Mouse (Mus musculus): Measurements from ENCODE around the gene Psg16. TPM values are rescaled to one million over a fixed set of nuclear protein-coding genes. Genes with fewer than 3 reads are reported as not detected.
"Not testable (repeated sequence)": the region's sequence is repeated elsewhere in the genome, so short reads cannot be mapped to it uniquely, and the experiment has no call there.

The Psg16 gene
- polyA plus RNA-seq, 1 experiment from 2014 or later = 7.2 TPM

DNA sequence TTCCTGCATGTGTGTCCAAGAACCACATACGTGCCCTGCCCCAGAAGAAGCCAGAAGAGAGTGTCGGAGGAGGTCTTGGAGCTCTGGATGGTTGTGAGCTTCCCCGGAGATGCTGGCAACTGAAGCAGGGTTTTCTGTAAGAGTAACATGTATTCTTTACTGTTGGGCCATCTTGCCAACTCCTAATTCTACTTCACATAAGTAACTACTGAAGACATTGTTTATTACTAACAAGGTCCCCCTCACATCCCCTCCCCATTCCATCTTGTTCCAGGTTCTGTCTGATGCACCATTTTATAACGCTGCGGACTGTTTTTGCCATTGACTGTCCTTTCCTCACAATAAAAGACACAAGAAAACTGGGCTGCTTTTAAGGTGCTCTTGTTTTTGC lies 332 bp upstream of the Psg16 start:
- 61% methylated on average over 5 of the region's 5 CpGs for WGBS
- ATAC-seq = peak; percentile 22; the same call in 1 of the 2 replicates
- no peak overlapping the region for H3K4me3 ChIP-seq (ENCODE audit: low read depth, low read length)

DNA sequence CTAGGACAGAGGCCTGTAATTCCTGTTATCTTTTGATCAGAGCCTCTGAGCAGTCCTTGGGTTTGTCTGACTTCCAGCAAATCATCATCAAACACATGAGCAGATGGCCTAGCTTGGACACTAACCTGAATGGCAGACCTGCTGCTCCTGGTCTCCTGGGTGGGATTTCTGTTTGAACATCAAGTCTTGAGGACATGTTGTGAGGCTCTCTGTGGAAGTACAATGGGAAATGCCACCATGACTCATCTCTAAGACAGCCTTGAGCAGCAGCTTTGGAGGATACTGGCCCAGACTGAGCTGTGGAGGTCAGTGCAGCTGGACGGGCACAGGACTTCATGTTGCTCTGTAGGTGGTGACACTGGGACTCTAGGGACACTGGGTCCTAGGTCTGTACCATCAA lies 2.7 kb downstream of the Psg16 start:
- Histone ChIP-seq H3K4me1 (ENCODE audit: control insufficient read depth, insufficient read depth, low read length) (peaks cover 3% of the 10 kb centered on the region; the same call in 1 of the 2 replicates), H3K27me3 (ENCODE audit: control insufficient read depth, insufficient read depth, low read depth, low read length) (no peaks in the 10 kb centered on the region)
- no peak for ATAC-seq

More for the DNA sequence above, 332 bp upstream of the Psg16 start:
- peaks cover 3% of the 10 kb centered on the region; the same call in 1 of the 2 replicates for H3K4me1 ChIP-seq (ENCODE audit: control insufficient read depth, insufficient read depth, low read length)
- H3K9me3 ChIP-seq (replicated peaks; ENCODE audit: control insufficient read depth, low read length, poor library complexity, severe bottlenecking) = no peaks in the 10 kb centered on the region
- H3K36me3 ChIP-seq (ENCODE audit: control insufficient read depth, insufficient read depth, low read length) = 0 out of 2 replicates have a peak, but pooled peaks cover 2% of the 10 kb centered on the region
- H3K4me2 ChIP-seq (ENCODE audit: low read length) = no peak overlapping the region
- H3K27ac ChIP-seq (ENCODE audit: low read length) = no peak overlapping the region
- H3K27me3 ChIP-seq (ENCODE audit: control insufficient read depth, insufficient read depth, low read depth, low read length) = no peaks in the 10 kb centered on the region
- no peak overlapping the region for H3K9ac ChIP-seq (ENCODE audit: low read depth, low read length)

DNA sequence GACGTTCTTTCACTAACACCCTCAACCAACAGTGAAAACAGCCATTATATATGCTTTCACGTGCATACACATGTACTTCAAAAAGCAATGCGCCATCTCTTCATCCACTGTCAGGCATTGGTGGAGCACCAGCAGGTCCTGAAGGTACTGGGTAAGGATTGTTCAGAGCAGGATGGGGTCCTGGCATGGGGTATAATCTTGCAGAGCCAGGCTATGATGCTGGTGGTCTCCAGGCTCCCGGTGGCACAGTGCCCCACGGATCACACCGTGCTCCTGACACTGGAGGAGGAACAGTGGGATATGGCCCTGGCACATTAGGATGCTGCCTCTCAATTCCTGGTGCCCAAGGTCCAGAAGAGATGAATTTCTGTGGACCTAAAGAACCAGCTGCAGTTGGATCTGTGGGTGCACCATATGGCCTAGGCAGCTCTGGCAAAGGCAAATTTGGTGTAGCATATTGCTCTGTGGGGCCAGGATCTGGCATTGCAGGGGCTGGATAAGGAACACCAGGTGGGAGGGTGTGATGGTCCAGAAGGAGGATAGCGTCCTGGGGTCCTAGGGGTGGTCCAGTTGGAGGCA lies 4.3 kb downstream of the Psg16 start:
- H3K9me3 ChIP-seq (replicated peaks; ENCODE audit: control insufficient read depth, low read length, poor library complexity, severe bottlenecking) = no peaks in the 10 kb centered on the region
- H3K9ac ChIP-seq (ENCODE audit: low read depth, low read length) = no peak overlapping the region
- H3K4me1 ChIP-seq (ENCODE audit: control insufficient read depth, insufficient read depth, low read length) = peaks cover 3% of the 10 kb centered on the region; the same call in 1 of the 2 replicates
- no peak overlapping the region for H3K27ac ChIP-seq (ENCODE audit: low read length)
- no peaks in the 10 kb centered on the region for H3K27me3 ChIP-seq (ENCODE audit: control insufficient read depth, insufficient read depth, low read depth, low read length)
- WGBS = 72% methylated on average over 7 of the region's 7 CpGs
- no peak for ATAC-seq
- H3K4me2 ChIP-seq (ENCODE audit: low read length) = no peak overlapping the region
- 0 out of 2 replicates have a peak, but pooled peaks cover 2% of the 10 kb centered on the region for H3K36me3 ChIP-seq (ENCODE audit: control insufficient read depth, insufficient read depth, low read length)
- H3K4me3 ChIP-seq (ENCODE audit: low read depth, low read length) = no peak overlapping the region

More for the DNA sequence above, 2.7 kb downstream of the Psg16 start:
- H3K9me3 ChIP-seq (replicated peaks; ENCODE audit: control insufficient read depth, low read length, poor library complexity, severe bottlenecking) = no peaks in the 10 kb centered on the region
- no peak overlapping the region for H3K27ac ChIP-seq (ENCODE audit: low read length)
- no peak overlapping the region for H3K4me3 ChIP-seq (ENCODE audit: low read depth, low read length)
- H3K36me3 ChIP-seq (ENCODE audit: control insufficient read depth, insufficient read depth, low read length) = 0 out of 2 replicates have a peak, but pooled peaks cover 2% of the 10 kb centered on the region
- 91% methylated on average over 1 of the region's 1 CpGs for WGBS
- no peak overlapping the region for H3K9ac ChIP-seq (ENCODE audit: low read depth, low read length)
- no peak overlapping the region for H3K4me2 ChIP-seq (ENCODE audit: low read length)

DNA sequence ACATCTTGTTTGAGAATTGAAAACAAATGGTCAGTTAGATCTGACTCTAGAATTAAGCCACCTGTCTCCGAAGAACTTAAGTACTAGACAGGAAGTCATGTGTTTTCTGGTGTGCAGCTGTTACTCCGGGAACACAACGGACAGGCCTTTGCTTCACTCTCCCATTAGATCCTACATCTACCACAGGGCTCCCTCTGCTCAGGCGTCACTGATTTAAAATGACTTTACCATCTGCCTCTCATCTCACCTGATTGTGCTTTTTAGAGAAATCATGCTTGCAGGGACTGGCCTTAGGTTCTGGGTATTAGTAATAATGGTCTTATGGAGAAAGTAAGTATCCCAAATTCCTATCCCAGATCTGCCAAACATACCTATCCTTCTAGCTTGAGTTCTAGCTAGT lies 8.9 kb downstream of the Psg16 start:
- WGBS = 88% methylated on average over 4 of the region's 4 CpGs
- no peak for ATAC-seq
- Histone ChIP-seq H3K4me2 (ENCODE audit: low read length) (no peak overlapping the region), H3K36me3 (ENCODE audit: control insufficient read depth, insufficient read depth, low read length) (0 out of 2 replicates have a peak, but pooled peaks cover 2% of the 10 kb centered on the region), H3K27me3 (ENCODE audit: control insufficient read depth, insufficient read depth, low read depth, low read length) (no peaks in the 10 kb centered on the region), H3K4me1 (ENCODE audit: control insufficient read depth, insufficient read depth, low read length) (no peaks in the 10 kb centered on the region), H3K27ac (ENCODE audit: low read length) (no peak overlapping the region), H3K4me3 (ENCODE audit: low read depth, low read length) (no peak overlapping the region), H3K9me3 (replicated peaks; ENCODE audit: control insufficient read depth, low read length, poor library complexity, severe bottlenecking) (no peaks in the 10 kb centered on the region), H3K9ac (ENCODE audit: low read depth, low read length) (no peak overlapping the region)

DNA sequence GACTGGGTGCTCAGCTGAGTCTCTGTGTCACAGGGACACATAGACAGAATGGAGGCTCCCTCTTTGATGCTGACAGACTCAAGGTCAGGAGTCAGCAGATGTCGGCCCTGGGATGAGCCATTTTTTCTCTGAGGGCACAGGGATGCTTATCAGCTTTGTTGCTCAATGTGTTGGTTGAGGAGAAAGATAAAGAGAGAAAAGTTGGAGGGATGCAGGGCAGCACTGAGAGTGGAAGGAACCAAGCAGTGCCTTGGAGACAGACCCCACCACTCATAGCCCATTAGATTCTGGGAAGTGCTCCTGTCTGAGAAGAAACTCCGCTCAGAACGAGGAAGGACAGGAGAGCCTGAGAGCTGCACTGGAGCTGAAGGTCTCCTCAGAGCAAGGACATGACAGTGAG lies 13.9 kb downstream of the Psg16 start:
- Histone ChIP-seq H3K27ac (ENCODE audit: low read length) (no peak overlapping the region), H3K27me3 (ENCODE audit: control insufficient read depth, insufficient read depth, low read depth, low read length) (no peaks in the 10 kb centered on the region), H3K9me3 (replicated peaks; ENCODE audit: control insufficient read depth, low read length, poor library complexity, severe bottlenecking) (no peaks in the 10 kb centered on the region), H3K4me1 (ENCODE audit: control insufficient read depth, insufficient read depth, low read length) (no peaks in the 10 kb centered on the region), H3K4me3 (ENCODE audit: low read depth, low read length) (no peak overlapping the region), H3K4me2 (ENCODE audit: low read length) (no peak overlapping the region), H3K36me3 (ENCODE audit: control insufficient read depth, insufficient read depth, low read length) (no peaks in the 10 kb centered on the region), H3K9ac (ENCODE audit: low read depth, low read length) (no peak overlapping the region)
- no peak for ATAC-seq
- 91% methylated on average over 3 of the region's 3 CpGs for WGBS

DNA sequence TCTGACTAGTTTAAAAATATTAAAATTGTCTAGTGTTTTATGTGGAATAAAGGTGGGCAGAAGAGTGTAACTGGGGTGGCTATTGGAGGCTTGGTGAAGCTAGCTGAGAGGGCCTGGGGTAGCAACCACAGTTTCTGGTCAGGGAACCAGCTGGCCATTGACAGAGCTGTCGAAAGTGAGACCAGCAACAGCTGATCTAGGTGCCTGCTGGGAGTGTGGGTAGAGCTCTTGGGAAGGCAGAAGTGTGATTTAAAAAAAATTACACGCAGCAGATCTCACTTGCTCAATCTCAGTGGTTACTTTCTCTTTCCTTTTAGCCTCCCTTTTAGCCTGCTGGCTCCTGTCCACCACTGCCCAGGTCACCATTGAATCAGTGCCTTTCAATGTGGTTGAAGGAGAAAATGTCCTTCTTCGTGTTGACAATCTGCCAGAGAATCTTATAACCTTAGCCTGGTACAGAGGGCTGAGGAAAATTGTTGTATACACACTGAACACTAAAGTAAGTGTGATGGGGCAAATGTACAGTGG lies 16.3 kb downstream of the Psg16 start:
- no peaks in the 10 kb centered on the region for H3K4me1 ChIP-seq (ENCODE audit: control insufficient read depth, insufficient read depth, low read length)
- no peak overlapping the region for H3K9ac ChIP-seq (ENCODE audit: low read depth, low read length)
- H3K4me3 ChIP-seq (ENCODE audit: low read depth, low read length) = no peak overlapping the region
- H3K27ac ChIP-seq (ENCODE audit: low read length) = no peak overlapping the region
- H3K36me3 ChIP-seq (ENCODE audit: control insufficient read depth, insufficient read depth, low read length) = no peaks in the 10 kb centered on the region
- WGBS = 67% methylated on average over 3 of the region's 3 CpGs
- H3K9me3 ChIP-seq (replicated peaks; ENCODE audit: control insufficient read depth, low read length, poor library complexity, severe bottlenecking) = no peaks in the 10 kb centered on the region
- no peak overlapping the region for H3K4me2 ChIP-seq (ENCODE audit: low read length)
- no peak for ATAC-seq
- no peaks in the 10 kb centered on the region for H3K27me3 ChIP-seq (ENCODE audit: control insufficient read depth, insufficient read depth, low read depth, low read length)

DNA sequence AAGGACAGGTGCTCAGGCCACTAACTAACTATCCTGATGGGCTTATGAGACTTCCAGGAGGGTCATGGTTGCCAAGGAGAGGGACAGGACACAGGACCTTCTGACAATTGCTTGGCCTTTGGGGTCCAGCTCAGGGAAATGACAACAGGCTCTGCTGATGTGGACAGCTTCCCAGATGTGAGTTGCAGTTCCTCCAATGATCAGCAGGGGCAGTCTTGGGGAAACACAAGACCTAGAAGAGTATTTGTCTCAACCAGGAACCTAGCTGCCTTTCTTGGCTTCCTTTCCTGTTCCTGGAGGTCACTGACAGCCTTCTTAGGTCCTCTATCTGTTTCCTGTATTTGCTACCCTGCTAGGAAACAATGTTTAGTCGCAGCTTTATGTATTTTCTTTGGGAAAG lies 17.4 kb downstream of the Psg16 start:
- Histone ChIP-seq H3K9me3 (replicated peaks; ENCODE audit: control insufficient read depth, low read length, poor library complexity, severe bottlenecking) (no peaks in the 10 kb centered on the region), H3K4me1 (ENCODE audit: control insufficient read depth, insufficient read depth, low read length) (no peaks in the 10 kb centered on the region), H3K9ac (ENCODE audit: low read depth, low read length) (no peak overlapping the region), H3K27ac (ENCODE audit: low read length) (no peak overlapping the region), H3K27me3 (ENCODE audit: control insufficient read depth, insufficient read depth, low read depth, low read length) (no peaks in the 10 kb centered on the region), H3K4me2 (ENCODE audit: low read length) (no peak overlapping the region), H3K4me3 (ENCODE audit: low read depth, low read length) (no peak overlapping the region), H3K36me3 (ENCODE audit: control insufficient read depth, insufficient read depth, low read length) (no peaks in the 10 kb centered on the region)
- WGBS = 4% methylated on average over 1 of the region's 1 CpGs
- ATAC-seq = no peak

DNA sequence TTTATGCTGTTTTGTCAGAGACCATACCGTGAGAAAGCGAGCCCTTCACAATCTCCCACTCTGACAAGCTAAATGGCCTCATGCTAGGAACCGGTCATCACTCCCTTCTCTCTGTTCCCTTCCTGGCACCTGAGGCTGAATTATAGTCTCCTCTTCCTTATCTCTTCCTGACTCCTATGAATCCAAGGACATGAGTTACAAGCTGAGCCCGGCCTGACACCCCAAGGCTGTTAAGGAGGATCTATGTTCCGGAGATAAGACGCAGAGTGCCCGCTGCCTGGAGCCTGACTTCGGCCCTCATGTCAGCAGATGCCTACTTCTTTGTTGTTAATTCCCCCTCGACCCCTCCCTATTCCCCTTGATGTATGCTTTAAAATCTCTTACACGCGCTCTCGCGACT lies 27.8 kb downstream of the Psg16 start:
- not testable (repeated sequence) for H3K4me3 ChIP-seq (ENCODE audit: low read depth, low read length); H3K36me3 ChIP-seq (ENCODE audit: control insufficient read depth, insufficient read depth, low read length); H3K9me3 ChIP-seq (replicated peaks; ENCODE audit: control insufficient read depth, low read length, poor library complexity, severe bottlenecking); H3K27me3 ChIP-seq (ENCODE audit: control insufficient read depth, insufficient read depth, low read depth, low read length); H3K9ac ChIP-seq (ENCODE audit: low read depth, low read length); H3K4me1 ChIP-seq (ENCODE audit: control insufficient read depth, insufficient read depth, low read length); H3K27ac ChIP-seq (ENCODE audit: low read length); ATAC-seq; H3K4me2 ChIP-seq (ENCODE audit: low read length)
- WGBS = 90% methylated on average over 13 of the region's 13 CpGs

DNA sequence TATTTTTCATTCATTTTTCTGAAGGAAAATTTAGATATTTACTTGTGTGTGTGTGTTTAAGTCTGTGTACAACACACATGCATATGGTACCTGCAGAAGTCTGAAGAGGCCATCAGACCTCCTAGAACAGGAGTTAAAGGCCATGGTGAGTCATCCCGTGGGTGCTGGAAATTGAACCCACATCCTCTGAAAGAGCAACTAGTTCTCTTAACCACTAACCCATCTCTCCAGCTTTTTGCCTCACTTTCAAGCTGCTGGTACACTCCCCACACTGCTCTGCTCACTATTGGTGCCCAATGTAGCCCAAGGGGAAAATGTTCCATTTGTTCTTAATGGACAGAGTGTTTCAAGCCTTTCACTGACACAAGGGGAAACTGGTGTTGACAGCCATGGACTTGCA lies 61.5 kb downstream of the Psg16 start:
- Histone ChIP-seq H3K27me3 (ENCODE audit: control insufficient read depth, insufficient read depth, low read depth, low read length) (no peaks in the 10 kb centered on the region), H3K36me3 (ENCODE audit: control insufficient read depth, insufficient read depth, low read length) (no peaks in the 10 kb centered on the region), H3K9me3 (replicated peaks; ENCODE audit: control insufficient read depth, low read length, poor library complexity, severe bottlenecking) (no peaks in the 10 kb centered on the region), H3K4me2 (ENCODE audit: low read length) (no peak overlapping the region), H3K4me3 (ENCODE audit: low read depth, low read length) (no peak overlapping the region), H3K4me1 (ENCODE audit: control insufficient read depth, insufficient read depth, low read length) (no peaks in the 10 kb centered on the region), H3K27ac (ENCODE audit: low read length) (no peak overlapping the region), H3K9ac (ENCODE audit: low read depth, low read length) (no peak overlapping the region)
- 88% methylated on average over 1 of the region's 1 CpGs for WGBS
- ATAC-seq = no peak
